Mouse (Mus musculus): Measurements from ENCODE around the gene Gm45234. TPM values are rescaled to one million over a fixed set of nuclear protein-coding genes. Genes with fewer than 3 reads are reported as not detected.

The Gm45234 gene
- polyA plus RNA-seq, 1 experiment from 2014 or later, result not detected

DNA sequence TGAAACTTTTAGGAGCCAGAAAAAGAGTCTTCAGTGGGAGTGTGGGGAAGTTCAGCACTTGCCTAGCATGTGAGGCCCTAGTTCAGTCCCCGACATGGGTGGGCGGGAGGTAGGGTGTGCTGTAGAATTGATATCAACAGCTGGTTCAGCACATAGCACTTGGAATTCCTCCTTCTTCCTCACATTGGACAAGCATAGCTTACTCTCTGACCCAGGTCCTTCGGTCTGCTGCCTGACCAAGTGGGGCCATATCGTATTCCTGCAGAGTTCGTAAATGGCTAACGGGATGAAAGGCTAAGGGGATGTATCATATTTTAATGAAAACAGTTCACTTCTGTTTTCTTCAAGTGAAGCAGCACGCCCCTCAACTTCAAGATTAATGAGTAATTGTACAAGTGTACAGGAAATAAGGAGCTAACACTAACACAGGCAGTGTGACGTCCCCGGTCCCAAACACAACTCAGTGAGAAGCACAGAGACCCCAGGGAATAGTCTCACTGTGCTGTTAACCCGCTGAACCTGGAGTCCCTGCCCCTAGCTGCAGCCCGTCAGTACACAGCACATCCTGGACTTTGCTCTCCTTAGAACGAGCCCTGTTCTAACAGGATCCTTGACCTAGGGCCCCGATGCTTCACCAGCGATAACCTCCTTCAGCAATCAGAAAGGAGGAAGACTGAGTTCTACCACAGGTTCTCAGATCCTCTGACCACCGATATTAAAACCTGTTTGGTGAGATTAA lies 62.4 kb downstream of the Gm45234 start:
- Histone ChIP-seq H3K27ac (peak overlapping the region; percentile 86), H3K9ac (ENCODE audit: low read depth, low read length) (no peak overlapping the region), H3K36me3 (ENCODE audit: insufficient read depth, low read length) (peaks cover 7% of the 10 kb centered on the region; the same call in 1 of the 2 replicates), H3K4me2 (ENCODE audit: low read length) (no peak overlapping the region), H3K9me3 (replicated peaks; ENCODE audit: low read length) (no peaks in the 10 kb centered on the region), H3K4me3 (replicated peaks; ENCODE audit: low read depth, low read length) (no peak overlapping the region), H3K4me1 (replicated peaks; ENCODE audit: insufficient read depth, low read length) (peaks cover 23% of the 10 kb centered on the region), H3K27me3 (ENCODE audit: insufficient read depth, low read length) (no peaks in the 10 kb centered on the region)
- ATAC-seq (replicated peaks; ENCODE audit: low FRiP score, low read depth), result peak; percentile 77
- TF ChIP-seq CTCF (IDR thresholded peaks at IDR 0.05; ENCODE audit: low read depth), result no peak
- DNase-seq (ENCODE audit: low spot score), result peak; percentile 93
- 27% methylated on average over 15 of the region's 15 CpGs for WGBS

DNA sequence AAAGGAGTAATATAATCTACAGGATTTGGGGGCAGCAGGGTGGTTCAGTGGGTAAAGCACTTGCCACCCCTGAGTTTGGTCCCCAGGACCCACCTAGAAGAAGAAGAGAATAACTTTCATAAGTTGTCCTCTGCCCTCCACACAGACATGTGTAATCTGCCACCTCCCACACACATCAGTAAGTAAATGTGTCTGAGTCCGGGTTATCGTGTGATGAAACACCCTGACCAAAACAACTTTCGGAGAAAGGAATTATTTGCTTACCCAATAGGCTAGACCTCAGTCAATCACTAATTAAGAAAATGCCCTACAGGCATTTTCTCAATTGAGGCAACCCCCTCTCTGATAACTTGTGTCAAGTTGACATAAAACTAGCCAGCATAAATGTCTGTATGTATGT lies 65.3 kb downstream of the Gm45234 start:
- no peak for DNase-seq (ENCODE audit: low spot score)
- Histone ChIP-seq H3K4me1 (replicated peaks; ENCODE audit: insufficient read depth, low read length) (peaks cover 23% of the 10 kb centered on the region), H3K9me3 (replicated peaks; ENCODE audit: low read length) (no peaks in the 10 kb centered on the region), H3K9ac (ENCODE audit: low read depth, low read length) (no peak overlapping the region), H3K27me3 (ENCODE audit: insufficient read depth, low read length) (no peaks in the 10 kb centered on the region), H3K36me3 (ENCODE audit: insufficient read depth, low read length) (no peaks in the 10 kb centered on the region), H3K4me2 (ENCODE audit: low read length) (no peak overlapping the region), H3K27ac (no peak overlapping the region), H3K4me3 (replicated peaks; ENCODE audit: low read depth, low read length) (no peak overlapping the region)
- no peak for ATAC-seq (replicated peaks; ENCODE audit: low FRiP score, low read depth)
- 67% methylated on average over 3 of the region's 3 CpGs for WGBS
- TF ChIP-seq CTCF (IDR thresholded peaks at IDR 0.05; ENCODE audit: low read depth), result no peak

MicroRNA genes within 50 kb of the gene (microRNA counts, 519-probe panel; counts per million panel counts)
- 5,579 counts per million, percentile 88 among the panel's probes with 10 or more counts for microRNA mmu-miR-141
- 5,966 counts per million, percentile 90 among the panel's probes with 10 or more counts for microRNA mmu-miR-200c

Small RNAs within 50 kb of the gene (microRNA-seq; reads per million reads assigned to microRNA genes)
- 781 reads per million, percentile 75 among the genes with 10 or more reads in this experiment for gene Mir141
- gene Mir200c, result 4,395 reads per million, percentile 90 among the genes with 10 or more reads in this experiment

Other genes starting within 250 kb of the Gm45234 start
- gene C1ra, start 243.6 kb downstream of the Gm45234 start, polyA plus RNA-seq (2015; fragmentation: Nextera tagmentation; extraction: Ambion mirVana), result 18.2 and 20.5 TPM in 2 replicates
- gene C1s1, start 213.7 kb downstream of the Gm45234 start, polyA plus RNA-seq (2015; fragmentation: Nextera tagmentation; extraction: Ambion mirVana), result 29.9 and 32.8 TPM in 2 replicates
- 0.05 and 0.06 TPM in 2 replicates for gene C1rb, start 185.7 kb downstream of the Gm45234 start, polyA plus RNA-seq (2015; fragmentation: Nextera tagmentation; extraction: Ambion mirVana)
- 0.34 and 0.51 TPM in 2 replicates for gene C1s2, start 119.9 kb downstream of the Gm45234 start, polyA plus RNA-seq (2015; fragmentation: Nextera tagmentation; extraction: Ambion mirVana)
- gene Lpcat3, start 93.0 kb downstream of the Gm45234 start, polyA plus RNA-seq (2015; fragmentation: Nextera tagmentation; extraction: Ambion mirVana), result 90.6 and 93.4 TPM in 2 replicates
- gene Emg1, start 43.8 kb downstream of the Gm45234 start, polyA plus RNA-seq (2015; fragmentation: Nextera tagmentation; extraction: Ambion mirVana), result 166 and 183 TPM in 2 replicates
- 404 and 411 TPM in 2 replicates for gene Phb2, start 43.7 kb downstream of the Gm45234 start, polyA plus RNA-seq (2015; fragmentation: Nextera tagmentation; extraction: Ambion mirVana)
- 13.0 and 13.6 TPM in 2 replicates for gene Ptpn6, start 17.3 kb downstream of the Gm45234 start, polyA plus RNA-seq (2015; fragmentation: Nextera tagmentation; extraction: Ambion mirVana)
- gene Grcc10, start 14.6 kb downstream of the Gm45234 start, polyA plus RNA-seq (2015; fragmentation: Nextera tagmentation; extraction: Ambion mirVana), result 549 and 600 TPM in 2 replicates
- gene Atn1, start 503 bp upstream of the Gm45234 start, polyA plus RNA-seq (2015; fragmentation: Nextera tagmentation; extraction: Ambion mirVana), result 13.0 and 13.7 TPM in 2 replicates
- 7.6 TPM in 2 replicates for gene Eno2, start 13.7 kb upstream of the Gm45234 start, polyA plus RNA-seq (2015; fragmentation: Nextera tagmentation; extraction: Ambion mirVana)
- gene Lrrc23, start 23.7 kb upstream of the Gm45234 start, polyA plus RNA-seq (2015; fragmentation: Nextera tagmentation; extraction: Ambion mirVana), result 0.43 and 0.59 TPM in 2 replicates
- gene Spsb2, start 52.6 kb upstream of the Gm45234 start, polyA plus RNA-seq (2015; fragmentation: Nextera tagmentation; extraction: Ambion mirVana), result 26.1 and 27.4 TPM in 2 replicates
- gene Tpi1, start 58.3 kb upstream of the Gm45234 start, polyA plus RNA-seq (2015; fragmentation: Nextera tagmentation; extraction: Ambion mirVana), result 664 and 686 TPM in 2 replicates
- gene Usp5, start 73.5 kb upstream of the Gm45234 start, polyA plus RNA-seq (2015; fragmentation: Nextera tagmentation; extraction: Ambion mirVana), result 96.6 and 106 TPM in 2 replicates
- 85.1 and 91.2 TPM in 2 replicates for gene Cdca3, start 73.5 kb upstream of the Gm45234 start, polyA plus RNA-seq (2015; fragmentation: Nextera tagmentation; extraction: Ambion mirVana)
- gene Gnb3, start 84.3 kb upstream of the Gm45234 start, polyA plus RNA-seq (2015; fragmentation: Nextera tagmentation; extraction: Ambion mirVana), result 0.98 and 1.2 TPM in 2 replicates
- 14.7 and 14.8 TPM in 2 replicates for gene P3h3, start 101.7 kb upstream of the Gm45234 start, polyA plus RNA-seq (2015; fragmentation: Nextera tagmentation; extraction: Ambion mirVana)
- 1.5 and 2.2 TPM in 2 replicates for gene Gpr162, start 108.0 kb upstream of the Gm45234 start, polyA plus RNA-seq (2015; fragmentation: Nextera tagmentation; extraction: Ambion mirVana)
- gene Cd4, start 132.2 kb upstream of the Gm45234 start, polyA plus RNA-seq (2015; fragmentation: Nextera tagmentation; extraction: Ambion mirVana), result 0.24 and 0.28 TPM in 2 replicates
- gene Lag3, start 155.7 kb upstream of the Gm45234 start, polyA plus RNA-seq (2015; fragmentation: Nextera tagmentation; extraction: Ambion mirVana), result 2.5 and 2.9 TPM in 2 replicates
- gene Ptms, start 164.1 kb upstream of the Gm45234 start, polyA plus RNA-seq (2015; fragmentation: Nextera tagmentation; extraction: Ambion mirVana), result 359 and 399 TPM in 2 replicates
- gene Mlf2, start 175.4 kb upstream of the Gm45234 start, polyA plus RNA-seq (2015; fragmentation: Nextera tagmentation; extraction: Ambion mirVana), result 348 and 352 TPM in 2 replicates
- gene Cops7a, start 209.5 kb upstream of the Gm45234 start, polyA plus RNA-seq (2015; fragmentation: Nextera tagmentation; extraction: Ambion mirVana), result 153 and 157 TPM in 2 replicates
- 2.0 and 2.1 TPM in 2 replicates for gene Pianp, start 240.7 kb upstream of the Gm45234 start, polyA plus RNA-seq (2015; fragmentation: Nextera tagmentation; extraction: Ambion mirVana)